Mouse (Mus musculus) lung, postnatal 0 days (tissue): ENCODE measurements around the gene Gart.

Experiments
- CTCF ChIP-seq: IDR thresholded peaks from 2 replicates; pipeline ENCODE4 v1.5.1; 2016; ENCODE audit warnings: antibody characterized with exemption, mild to moderate bottlenecking
- EP300 ChIP-seq: IDR thresholded peaks from 2 replicates; pipeline ENCODE4 v1.6.1; 2016; ENCODE audit warnings: antibody characterized with exemption, mild to moderate bottlenecking, control low read depth

GRCm38 (mm10) chr16:91632940-91633339 is 13.8 kb downstream of the Gart start:
- TF ChIP-seq EP300 (no peak), CTCF (no peak)
